Mouse (Mus musculus) hindbrain, embryonic 14.5 days (tissue): ENCODE results near the gene Gm10134. TPM values are rescaled to one million over a fixed set of nuclear protein-coding genes. Genes with fewer than 3 reads are reported as not detected.
"Not testable (repeated sequence)": the region's sequence is repeated elsewhere in the genome, so short reads cannot be mapped to it uniquely, and the experiment has no call there.

Experiments
- ATAC-seq: fragments of 200-750 bp; cut with Nextera tagmentation; 2 replicates; pipeline ENCODE4 v1.8.0; 2017; ENCODE audit warnings: moderate number of reproducible peaks, mild to moderate bottlenecking, moderate TSS enrichment, moderate library complexity; ENCODE audit not compliant: low FRiP score
- DNase-seq: peaks from one replicate; pipeline ENCODE4 v3.0.0-alpha.2; 2015; ENCODE audit warnings: low spot score
- H3K27ac ChIP-seq: fragments of 300-500 bp; sonication (generic); 2 replicates; pipeline ENCODE4 v1.5.1; 2014; ENCODE audit warnings: mild to moderate bottlenecking, moderate library complexity
- H3K27me3 ChIP-seq: fragments of 300-500 bp; sonication (generic); 2 replicates; pipeline ENCODE4 v1.6.1; 2014; ENCODE audit warnings: mild to moderate bottlenecking, low read length, mixed read lengths; ENCODE audit not compliant: control insufficient read depth, insufficient read depth
- H3K36me3 ChIP-seq: fragments of 300-500 bp; sonication (generic); replicated peaks from 2 replicates; pipeline ENCODE4 v1.6.1; 2014; ENCODE audit not compliant: control insufficient read depth, insufficient read depth
- H3K4me1 ChIP-seq: fragments of 300-500 bp; sonication (generic); replicated peaks from 2 replicates; pipeline ENCODE4 v1.6.1; 2014; ENCODE audit warnings: antibody characterized with exemption, low read length, mixed read lengths; ENCODE audit not compliant: control insufficient read depth, insufficient read depth
- H3K4me2 ChIP-seq: fragments of 300-500 bp; sonication (generic); replicated peaks from 2 replicates; pipeline ENCODE4 v1.6.1; 2014; ENCODE audit warnings: mild to moderate bottlenecking, moderate library complexity
- H3K4me3 ChIP-seq: fragments of 300-500 bp; sonication (generic); replicated peaks from 2 replicates; pipeline ENCODE4 v1.5.1; 2014; ENCODE audit warnings: mild to moderate bottlenecking, low read length
- H3K9ac ChIP-seq: fragments of 300-500 bp; sonication (generic); 2 replicates; pipeline ENCODE4 v1.6.1; 2014
- H3K9me3 ChIP-seq: fragments of 300-500 bp; sonication (generic); 2 replicates; pipeline ENCODE4 v1.6.1; 2016; ENCODE audit warnings: low read length; ENCODE audit not compliant: control insufficient read depth
- WGBS: fragments of 180-500 bp; shearing (Covaris S2); extraction: QIAGEN DNeasy Blood & Tissue Kit; methylation state at CpG from one replicate; pipeline ENCODE4 v1.1.7; 2014; 5-methylcytosine and 5-hydroxymethylcytosine counted together
- polyA plus RNA-seq: library from polyadenylated mRNA; unstranded; fragments of >200 nt; fragmentation: Nextera tagmentation; extraction: Ambion mirVana; gene quantifications from 2 replicates; pipeline ENCODE4 v1.2.1, GENCODE M21; 2014

The Gm10134 gene
- polyA plus RNA-seq, 1 experiment from 2014 or later: 2.9 TPM

DNA sequence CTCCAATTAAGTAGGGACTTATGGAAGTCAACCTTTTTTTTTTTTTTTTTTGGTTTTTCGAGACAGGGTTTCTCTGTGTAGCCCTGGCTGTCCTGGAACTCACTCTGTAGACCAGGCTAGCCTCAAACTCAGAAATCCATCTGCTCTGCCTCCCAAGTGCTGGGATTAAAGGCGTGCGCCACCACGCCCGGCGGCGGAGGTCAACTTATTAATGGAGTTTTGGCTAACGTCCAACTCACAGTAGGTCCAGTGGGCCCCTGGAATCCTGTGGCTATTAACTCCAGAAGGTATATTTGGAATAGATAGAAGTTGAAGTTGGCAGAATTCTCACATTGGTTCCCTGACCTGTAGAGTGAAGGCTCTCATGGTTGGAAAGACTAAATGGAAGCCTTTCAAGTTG is 33.9 kb upstream of the Gm10134 start:
- DNase-seq, H3K27ac ChIP-seq, H3K4me1 ChIP-seq, H3K9me3 ChIP-seq, ATAC-seq, H3K4me3 ChIP-seq, H3K9ac ChIP-seq, H3K27me3 ChIP-seq, H3K4me2 ChIP-seq: not testable (repeated sequence)
- H3K36me3 ChIP-seq: peaks cover 33% of the 10 kb centered on the region
- 93% methylated on average over 8 of the region's 8 CpGs for WGBS

DNA sequence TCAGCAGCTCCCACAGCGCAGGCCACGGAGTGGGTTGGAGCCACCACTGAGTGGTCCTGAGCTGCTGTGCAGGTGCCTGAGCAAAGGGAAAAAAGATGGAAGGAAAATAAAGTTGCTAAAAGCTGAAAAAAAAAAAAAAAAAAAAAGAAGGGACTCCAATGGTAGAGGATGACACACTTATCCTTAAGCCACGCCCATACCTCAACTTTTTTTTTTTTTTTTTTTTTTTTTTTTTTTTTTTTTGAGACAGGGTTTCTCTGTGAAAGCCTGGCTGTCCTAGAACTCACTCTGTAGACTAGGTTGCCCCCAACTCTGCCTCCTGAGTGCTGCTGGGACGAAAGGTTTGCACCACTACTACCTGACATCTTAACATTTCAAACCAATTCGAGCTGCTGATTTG is 27.9 kb upstream of the Gm10134 start:
- WGBS: 99% methylated on average over 5 of the region's 5 CpGs
- not testable (repeated sequence) for H3K9ac ChIP-seq, DNase-seq, H3K36me3 ChIP-seq, H3K4me3 ChIP-seq, H3K9me3 ChIP-seq, ATAC-seq, H3K4me1 ChIP-seq, H3K27me3 ChIP-seq, H3K4me2 ChIP-seq, H3K27ac ChIP-seq

DNA sequence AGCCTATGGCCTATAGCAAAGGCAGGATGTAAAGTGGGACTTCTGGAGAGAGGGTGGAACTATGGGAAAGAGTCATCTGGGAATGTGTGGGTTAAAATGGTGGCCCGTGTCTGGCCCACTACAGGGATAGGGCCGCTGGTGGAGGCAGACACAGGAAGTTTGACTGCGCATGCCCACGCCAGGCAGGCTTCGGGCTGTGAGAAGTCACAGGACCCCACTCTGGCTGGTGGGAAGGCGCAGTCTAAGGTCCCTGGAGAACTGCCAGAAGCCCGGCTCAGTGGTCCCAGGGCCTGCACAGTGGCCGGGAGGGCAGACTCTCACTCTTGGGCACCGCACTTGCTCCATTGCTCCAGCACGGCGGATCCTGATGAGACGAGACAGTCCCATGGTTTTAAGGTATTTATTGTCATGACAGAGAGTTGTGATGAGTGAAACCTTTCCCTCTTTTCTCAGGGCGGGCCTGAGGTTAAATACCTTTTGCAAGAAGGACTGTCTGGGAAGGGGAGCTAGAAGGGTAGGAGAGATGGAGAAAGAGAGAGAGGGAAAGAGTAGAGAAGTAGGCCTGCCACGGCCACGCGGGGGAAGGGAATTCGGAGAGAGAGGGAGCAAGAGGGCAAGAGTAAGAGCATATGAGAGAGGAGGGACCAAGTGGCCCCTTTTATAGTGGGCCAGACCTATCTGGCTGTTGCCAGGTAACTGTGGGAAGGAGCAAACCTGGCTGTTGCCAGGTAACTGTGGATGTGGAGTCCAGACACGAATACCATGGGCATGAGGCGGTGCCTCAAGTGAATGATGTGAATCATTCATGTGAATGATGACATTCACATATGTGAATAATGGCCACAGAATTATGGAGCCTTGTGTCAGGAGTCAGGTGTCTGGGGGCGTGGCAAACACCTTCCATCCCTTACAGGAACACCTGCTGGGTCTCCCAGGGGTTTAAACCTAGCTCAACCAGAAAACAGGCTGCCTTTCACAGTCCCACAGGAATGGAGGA is 26.4 kb upstream of the Gm10134 start:
- ATAC-seq: no peak

GRCm38 (mm10) chr2:28483861-28484260 is 22.0 kb upstream of the Gm10134 start:
- DNase-seq: no peak
- Histone ChIP-seq H3K4me1 (no peaks in the 10 kb centered on the region), H3K9ac (no peak overlapping the region), H3K27ac (no peak overlapping the region), H3K36me3 (no peaks in the 10 kb centered on the region), H3K27me3 (no peaks in the 10 kb centered on the region), H3K4me3 (no peak overlapping the region), H3K9me3 (no peaks in the 10 kb centered on the region), H3K4me2 (no peak overlapping the region)
- WGBS: 83% methylated on average over 2 of the region's 2 CpGs
- ATAC-seq: no peak

More for the DNA sequence above, 26.4 kb upstream of the Gm10134 start:
- Histone ChIP-seq H3K9ac (no peak overlapping the region), H3K4me1 (no peaks in the 10 kb centered on the region), H3K4me2 (no peak overlapping the region), H3K27ac (no peak overlapping the region), H3K4me3 (no peak overlapping the region), H3K9me3 (no peaks in the 10 kb centered on the region), H3K36me3 (no peaks in the 10 kb centered on the region), H3K27me3 (no peaks in the 10 kb centered on the region)
- DNase-seq: no peak
- WGBS: 79% methylated on average over 20 of the region's 20 CpGs

GRCm38 (mm10) chr2:28494521-28494920 is 11.4 kb upstream of the Gm10134 start:
- Histone ChIP-seq H3K27ac (no peak overlapping the region), H3K9me3 (no peaks in the 10 kb centered on the region), H3K9ac (no peak overlapping the region), H3K36me3 (no peaks in the 10 kb centered on the region), H3K27me3 (no peaks in the 10 kb centered on the region), H3K4me3 (no peak overlapping the region), H3K4me1 (no peaks in the 10 kb centered on the region), H3K4me2 (no peak overlapping the region)
- DNase-seq (no peak), ATAC-seq (no peak)
- WGBS: 82% methylated on average over 2 of the region's 2 CpGs

GRCm38 (mm10) chr2:28495207-28495756 is 10.6 kb upstream of the Gm10134 start:
- no peak overlapping the region for H3K9ac ChIP-seq
- WGBS: 88% methylated on average over 14 of the region's 14 CpGs
- H3K27ac ChIP-seq: no peak overlapping the region
- H3K27me3 ChIP-seq: no peaks in the 10 kb centered on the region
- H3K9me3 ChIP-seq: no peaks in the 10 kb centered on the region
- no peaks in the 10 kb centered on the region for H3K4me1 ChIP-seq
- ATAC-seq (no peak), DNase-seq (no peak)
- H3K36me3 ChIP-seq: no peaks in the 10 kb centered on the region
- no peak overlapping the region for H3K4me2 ChIP-seq
- no peak overlapping the region for H3K4me3 ChIP-seq

- Histone ChIP-seq H3K4me3 (no peak overlapping the region), H3K4me2 (no peak overlapping the region), H3K27me3 (no peaks in the 10 kb centered on the region), H3K36me3 (no peaks in the 10 kb centered on the region), H3K9me3 (no peaks in the 10 kb centered on the region), H3K9ac (no peak overlapping the region), H3K4me1 (no peaks in the 10 kb centered on the region), H3K27ac (no peak overlapping the region)
- ATAC-seq: no peak
- 87% methylated on average over 16 of the region's 16 CpGs for WGBS
- no peak for DNase-seq
Observed at GRCm38 (mm10) chr2:28495801-28496595, 9.9 kb upstream of the Gm10134 start.

DNA sequence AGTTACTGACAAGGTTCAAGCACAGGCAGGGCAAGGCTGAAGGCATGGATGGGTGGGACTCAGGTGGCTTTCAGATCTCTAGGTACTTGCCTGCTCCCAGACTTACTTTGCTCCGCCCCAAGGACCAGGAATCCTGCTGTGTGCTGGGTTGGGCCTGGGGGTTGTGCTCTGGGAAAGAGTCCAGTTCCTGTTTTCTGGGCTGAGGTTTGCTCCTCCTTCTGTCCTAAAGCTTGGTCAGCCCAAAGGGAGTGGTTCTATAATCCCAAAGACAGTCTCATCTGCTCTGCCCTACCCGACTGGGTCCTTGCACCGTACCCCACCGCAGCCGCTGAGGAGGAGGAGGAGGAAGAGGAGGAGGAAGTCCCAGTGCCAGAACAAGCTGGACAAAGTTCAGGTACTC is 9.2 kb upstream of the Gm10134 start, which contains the start of gene Gbgt1:
TSS of gene Gbgt1 (plus strand) at position 221 of the 400 bp plus-strand sequence.
- H3K27ac ChIP-seq: no peak within 1 kb of the TSS
- no peaks in the 10 kb centered on the region for H3K4me1 ChIP-seq
- DNase-seq (no peak), ATAC-seq (no peak)
- H3K4me3 ChIP-seq: no peak within 1 kb of the TSS
- no peak within 1 kb of the TSS for H3K9ac ChIP-seq
- H3K27me3 ChIP-seq: no peaks in the 10 kb centered on the region
- WGBS: 80% methylated on average over 5 of the region's 5 CpGs
- H3K9me3 ChIP-seq: no peaks in the 10 kb centered on the region
- no peaks in the 10 kb centered on the region for H3K36me3 ChIP-seq
- no peak within 1 kb of the TSS for H3K4me2 ChIP-seq

- Histone ChIP-seq H3K27me3 (no peaks in the 10 kb centered on the region), H3K9me3 (no peaks in the 10 kb centered on the region), H3K4me3 (no peak overlapping the region), H3K4me2 (no peak overlapping the region), H3K27ac (no peak overlapping the region), H3K36me3 (no peaks in the 10 kb centered on the region), H3K9ac (no peak overlapping the region), H3K4me1 (no peaks in the 10 kb centered on the region)
- no peak for DNase-seq
- ATAC-seq: no peak
- WGBS: 81% methylated on average over 5 of the region's 5 CpGs
Observed at GRCm38 (mm10) chr2:28497561-28497960, 8.3 kb upstream of the Gm10134 start.
